Mouse (Mus musculus): Measurements from ENCODE around the gene Actr1b. TPM values are rescaled to one million over a fixed set of nuclear protein-coding genes. Genes with fewer than 3 reads are reported as not detected.

The Actr1b gene
- total RNA-seq, 2 experiments from 2014 or later: 141 to 179 TPM

GRCm38 (mm10) chr1:36655039-36655438 is 59.2 kb downstream of the Actr1b start:
- no peak for DNase-seq

Small RNA genes lying within 50 kb of the gene (microRNA-seq; reads per million reads assigned to microRNA genes)
- 0 reads per million in 2 experiments for gene Gm24133 (ENCODE audit: borderline replicate concordance in 2 of 2)

Other genes starting within 250 kb of the Actr1b start
- gene Cnnm4, start 242.8 kb downstream of the Actr1b start, total RNA-seq (2021): 10 to 100 TPM in 1 of 2 experiments, 1 to 10 TPM in 1; 8.4 to 10.5 TPM
- 1 to 10 TPM; 7.4 to 9.7 TPM for gene Cnnm3, start 202.6 kb downstream of the Actr1b start, total RNA-seq (2021)
- 1,000 to 10,000 TPM; 1,576 to 3,128 TPM for gene Ankrd23, start 177.5 kb downstream of the Actr1b start, total RNA-seq (2021)
- gene Gm42417, start 175.0 kb downstream of the Actr1b start, total RNA-seq (2021): 1,000 to 10,000 TPM in 1 of 2 experiments, 100 to 1,000 TPM in 1; 766 to 1,527 TPM
- 1 to 10 TPM; 7.7 to 8.2 TPM for gene Ankrd39, start 167.0 kb downstream of the Actr1b start, total RNA-seq (2021)
- 1 to 10 TPM; 5.1 to 6.0 TPM for gene Sema4c, start 156.1 kb downstream of the Actr1b start, total RNA-seq (2021)
- gene Fam178b, start 31.2 kb downstream of the Actr1b start, total RNA-seq (2021): 1 to 10 TPM in 1 of 2 experiments, under 1 TPM in 1; 0.61 to 1.2 TPM
- 1,000 to 10,000 TPM; 1,291 to 1,333 TPM for gene Cox5b, start 23.0 kb downstream of the Actr1b start, total RNA-seq (2021)
- gene 4933424G06Rik, start 4.3 kb downstream of the Actr1b start, total RNA-seq (2021): 1 to 10 TPM in 1 of 2 experiments, not detected in 1; 1.1 TPM
- gene Zap70, start 47.4 kb upstream of the Actr1b start, total RNA-seq (2021): under 1 TPM; 0.24 to 0.28 TPM
- 10 to 100 TPM; 22.1 to 25.3 TPM for gene Tmem131, start 229.2 kb upstream of the Actr1b start, total RNA-seq (2021)

All from gastrocnemius, postnatal 25 days (tissue).